Mouse (Mus musculus): ENCODE results near the gene Mex3a. TPM values are rescaled to one million over a fixed set of nuclear protein-coding genes. Genes with fewer than 3 reads are reported as not detected.
A peak's percentile ranks its signal among the peaks of the same experiment; 100 is the strongest.

Gene Mex3a
- polyA plus RNA-seq, 1 experiment from 2014 or later = 7.3 TPM

DNA sequence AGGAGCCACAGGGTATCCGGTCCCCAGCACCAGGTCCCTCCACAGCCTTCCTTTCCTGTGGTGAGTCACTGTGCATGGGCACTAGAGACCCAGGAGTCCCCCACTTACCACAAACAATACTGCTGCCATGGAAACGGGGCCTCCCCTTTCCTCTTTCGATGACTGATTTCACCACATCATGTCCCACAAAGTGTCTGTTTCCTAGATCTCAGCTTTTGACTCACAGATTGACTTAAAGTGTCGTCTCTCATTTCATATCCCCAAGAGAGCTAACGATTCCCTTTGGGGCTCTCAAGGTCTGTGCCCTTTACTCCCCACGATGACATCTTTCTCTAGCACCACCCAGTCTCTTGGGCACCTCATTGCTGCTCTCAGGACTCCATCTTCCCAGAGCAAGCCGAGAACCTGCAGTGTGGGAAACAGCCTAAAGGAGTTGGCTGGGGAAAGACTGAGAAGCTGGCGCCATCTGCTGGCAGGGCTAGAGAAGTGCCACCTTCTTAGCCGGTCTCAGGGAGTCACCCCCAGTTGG is 10.3 kb upstream of the Mex3a start:
- Histone ChIP-seq H3K27ac (ENCODE audit: low read length) (no peak overlapping the region), H3K9me3 (ENCODE audit: control insufficient read depth, low read length) (no peaks in the 10 kb centered on the region), H3K4me3 (ENCODE audit: low read length) (no peak overlapping the region), H3K4me2 (ENCODE audit: low read depth, low read length) (no peak overlapping the region), H3K9ac (ENCODE audit: low read depth, low read length) (no peak overlapping the region), H3K4me1 (ENCODE audit: control insufficient read depth, insufficient read depth, low read length) (peaks cover 6% of the 10 kb centered on the region; the same call in 1 of the 2 replicates), H3K27me3 (replicated peaks; ENCODE audit: control insufficient read depth, insufficient read depth, low read length) (no peaks in the 10 kb centered on the region), H3K36me3 (ENCODE audit: control insufficient read depth, insufficient read depth, low read length) (peaks cover 3% of the 10 kb centered on the region; the same call in 1 of the 2 replicates)
- ATAC-seq = peak; percentile 17
- 29% methylated on average over 9 of the region's 9 CpGs for WGBS

DNA sequence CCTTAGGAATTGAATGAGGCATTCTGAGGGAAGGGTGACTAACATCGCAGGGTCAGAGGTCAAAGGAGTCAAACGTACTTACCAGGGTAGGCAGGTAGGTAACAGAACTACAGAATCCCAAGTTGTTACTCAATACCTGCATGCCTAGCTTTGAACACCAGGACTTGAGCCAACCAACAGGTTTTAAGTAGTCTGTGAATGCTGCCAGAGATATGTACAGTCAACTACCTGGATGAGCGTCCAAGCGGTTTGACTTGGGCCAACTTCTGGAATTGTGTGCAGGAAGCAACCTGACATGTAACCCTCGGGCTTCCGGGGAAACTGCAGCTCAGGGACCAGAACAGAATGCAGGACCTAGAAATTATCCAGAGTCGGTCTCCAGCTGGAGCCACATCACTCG is 9.2 kb upstream of the Mex3a start:
- H3K27me3 ChIP-seq (replicated peaks; ENCODE audit: control insufficient read depth, insufficient read depth, low read length) = no peaks in the 10 kb centered on the region
- H3K9ac ChIP-seq (ENCODE audit: low read depth, low read length) = no peak overlapping the region
- H3K4me2 ChIP-seq (ENCODE audit: low read depth, low read length) = no peak overlapping the region
- no peak for ATAC-seq
- no peaks in the 10 kb centered on the region for H3K9me3 ChIP-seq (ENCODE audit: control insufficient read depth, low read length)
- peaks cover 12% of the 10 kb centered on the region for H3K4me1 ChIP-seq (ENCODE audit: control insufficient read depth, insufficient read depth, low read length)
- WGBS = 82% methylated on average over 8 of the region's 8 CpGs
- no peak overlapping the region for H3K4me3 ChIP-seq (ENCODE audit: low read length)
- no peak overlapping the region for H3K27ac ChIP-seq (ENCODE audit: low read length)
- peaks cover 3% of the 10 kb centered on the region; the same call in 1 of the 2 replicates for H3K36me3 ChIP-seq (ENCODE audit: control insufficient read depth, insufficient read depth, low read length)

DNA sequence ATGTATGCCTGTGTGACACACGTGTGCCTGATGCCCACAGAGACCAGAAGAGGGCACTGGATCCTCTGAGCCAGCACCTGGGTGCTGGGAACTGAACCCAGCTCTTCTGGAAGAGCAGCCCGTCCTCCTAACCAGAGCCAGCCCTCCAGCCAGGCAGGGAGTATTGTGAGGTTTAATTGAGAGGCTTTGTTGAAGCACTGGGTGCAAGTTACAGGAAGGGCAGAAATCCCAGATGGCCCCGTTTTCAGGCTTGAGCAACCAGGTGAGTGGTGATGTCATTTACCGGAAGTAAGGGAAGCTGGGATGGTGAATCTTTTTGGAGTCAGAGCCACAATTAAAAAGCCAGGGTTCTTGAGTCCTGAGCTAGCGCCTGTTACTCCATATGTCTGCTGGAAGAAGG is 7.2 kb upstream of the Mex3a start:
- Histone ChIP-seq H3K27me3 (replicated peaks; ENCODE audit: control insufficient read depth, insufficient read depth, low read length) (no peaks in the 10 kb centered on the region), H3K9ac (ENCODE audit: low read depth, low read length) (no peak overlapping the region), H3K4me1 (ENCODE audit: control insufficient read depth, insufficient read depth, low read length) (peaks cover 23% of the 10 kb centered on the region), H3K27ac (ENCODE audit: low read length) (no peak overlapping the region), H3K4me3 (ENCODE audit: low read length) (no peak overlapping the region), H3K4me2 (ENCODE audit: low read depth, low read length) (no peak overlapping the region), H3K9me3 (ENCODE audit: control insufficient read depth, low read length) (no peaks in the 10 kb centered on the region), H3K36me3 (ENCODE audit: control insufficient read depth, insufficient read depth, low read length) (peaks cover 3% of the 10 kb centered on the region; the same call in 1 of the 2 replicates)
- ATAC-seq = no peak
- WGBS = 87% methylated on average over 5 of the region's 5 CpGs

GRCm38 (mm10) chr3:88526157-88527131 is 5.8 kb upstream of the Mex3a start:
- peaks cover 30% of the 10 kb centered on the region for H3K4me1 ChIP-seq (ENCODE audit: control insufficient read depth, insufficient read depth, low read length)

DNA sequence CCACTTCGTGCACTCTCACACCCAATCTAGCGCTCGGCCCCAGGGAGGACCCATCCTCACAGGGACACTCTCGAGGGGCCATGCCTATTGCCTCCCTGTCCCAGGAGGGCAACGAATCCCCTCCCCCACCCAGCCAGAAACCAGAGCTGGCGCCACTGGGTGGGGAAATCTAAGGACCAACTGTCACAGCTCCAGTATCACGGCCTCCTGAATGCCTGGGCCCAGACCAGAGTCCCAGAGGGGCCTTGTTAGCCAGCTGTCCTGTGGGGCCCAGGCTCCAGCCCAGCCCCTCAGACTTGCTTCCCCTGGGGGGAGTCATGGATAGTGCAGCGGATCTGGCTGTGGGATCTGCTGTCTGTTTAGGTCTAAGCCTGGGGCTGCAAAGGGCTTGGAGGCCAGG is 4.6 kb upstream of the Mex3a start:
- Histone ChIP-seq H3K4me3 (ENCODE audit: low read length) (no peak overlapping the region), H3K4me1 (ENCODE audit: control insufficient read depth, insufficient read depth, low read length) (peaks cover 30% of the 10 kb centered on the region), H3K36me3 (ENCODE audit: control insufficient read depth, insufficient read depth, low read length) (peaks cover 3% of the 10 kb centered on the region; the same call in 1 of the 2 replicates), H3K4me2 (ENCODE audit: low read depth, low read length) (no peak overlapping the region), H3K27me3 (replicated peaks; ENCODE audit: control insufficient read depth, insufficient read depth, low read length) (no peaks in the 10 kb centered on the region), H3K9ac (ENCODE audit: low read depth, low read length) (peak overlapping the region; percentile 47), H3K9me3 (ENCODE audit: control insufficient read depth, low read length) (no peaks in the 10 kb centered on the region), H3K27ac (ENCODE audit: low read length) (no peak overlapping the region)
- WGBS = 45% methylated on average over 8 of the region's 8 CpGs
- ATAC-seq = no peak

More at GRCm38 (mm10) chr3:88526157-88527131, 5.8 kb upstream of the Mex3a start:
- Histone ChIP-seq H3K27ac (ENCODE audit: low read length) (no peak overlapping the region), H3K4me3 (ENCODE audit: low read length) (no peak overlapping the region), H3K36me3 (ENCODE audit: control insufficient read depth, insufficient read depth, low read length) (peaks cover 3% of the 10 kb centered on the region; the same call in 1 of the 2 replicates), H3K9me3 (ENCODE audit: control insufficient read depth, low read length) (no peaks in the 10 kb centered on the region), H3K9ac (ENCODE audit: low read depth, low read length) (no peak overlapping the region), H3K4me2 (ENCODE audit: low read depth, low read length) (0 out of 2 replicates have a peak overlapping the region, but pooled peaks have one; percentile 0), H3K27me3 (replicated peaks; ENCODE audit: control insufficient read depth, insufficient read depth, low read length) (no peaks in the 10 kb centered on the region)
- WGBS = 34% methylated on average over 17 of the region's 17 CpGs
- peak; percentile 69 for ATAC-seq

GRCm38 (mm10) chr3:88528646-88529045 is 3.5 kb upstream of the Mex3a start:
- no peak overlapping the region for H3K4me3 ChIP-seq (ENCODE audit: low read length)
- no peak for ATAC-seq
- 79% methylated on average over 11 of the region's 11 CpGs for WGBS
- peaks cover 3% of the 10 kb centered on the region; the same call in 1 of the 2 replicates for H3K36me3 ChIP-seq (ENCODE audit: control insufficient read depth, insufficient read depth, low read length)
- no peaks in the 10 kb centered on the region for H3K9me3 ChIP-seq (ENCODE audit: control insufficient read depth, low read length)
- H3K4me2 ChIP-seq (ENCODE audit: low read depth, low read length) = no peak overlapping the region
- H3K27ac ChIP-seq (ENCODE audit: low read length) = no peak overlapping the region
- no peak overlapping the region for H3K9ac ChIP-seq (ENCODE audit: low read depth, low read length)
- no peaks in the 10 kb centered on the region for H3K27me3 ChIP-seq (replicated peaks; ENCODE audit: control insufficient read depth, insufficient read depth, low read length)
- H3K4me1 ChIP-seq (ENCODE audit: control insufficient read depth, insufficient read depth, low read length) = peaks cover 36% of the 10 kb centered on the region

DNA sequence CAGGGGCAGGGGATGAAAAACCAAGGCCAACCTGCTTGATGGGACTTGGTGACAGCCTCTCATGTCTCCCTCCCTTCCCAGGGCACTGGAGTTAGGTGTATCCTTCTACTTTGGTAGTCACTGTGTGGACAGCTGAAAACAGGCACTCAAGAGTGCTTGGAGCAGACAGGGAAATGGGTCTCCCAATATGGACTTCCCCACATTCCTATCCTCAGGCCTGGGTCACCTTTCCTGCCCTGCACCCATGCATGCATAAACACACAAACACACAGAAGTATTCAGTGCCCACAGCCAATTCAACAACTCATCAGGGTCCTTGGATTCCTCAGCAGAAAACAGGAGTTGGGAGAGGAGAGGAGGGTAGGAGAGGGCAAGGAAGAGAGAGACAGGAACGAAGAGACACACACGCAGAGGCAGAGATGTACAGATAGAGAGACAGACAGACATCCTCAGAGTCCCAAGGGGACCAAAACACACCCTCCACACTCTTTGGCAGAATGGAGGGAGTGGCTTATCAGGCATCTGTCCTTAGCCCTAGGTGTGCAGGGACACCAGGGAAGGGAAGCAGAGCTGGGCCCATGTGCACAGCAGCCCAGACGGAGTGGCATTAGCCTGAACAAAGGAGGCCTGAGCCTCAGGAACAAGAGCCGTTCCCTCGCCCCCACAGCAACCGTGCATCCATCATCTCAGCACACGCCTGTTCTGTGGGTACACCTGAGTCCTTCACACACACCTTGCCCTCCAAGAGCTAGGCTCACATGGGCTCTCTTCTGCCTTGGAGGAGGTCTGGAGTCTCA is 2.8 kb upstream of the Mex3a start:
- ATAC-seq = no peak
- Histone ChIP-seq H3K4me1 (ENCODE audit: control insufficient read depth, insufficient read depth, low read length) (peaks cover 43% of the 10 kb centered on the region), H3K27ac (ENCODE audit: low read length) (no peak overlapping the region), H3K4me3 (ENCODE audit: low read length) (peak overlapping the region; percentile 85), H3K9ac (ENCODE audit: low read depth, low read length) (peak overlapping the region; percentile 35), H3K36me3 (ENCODE audit: control insufficient read depth, insufficient read depth, low read length) (peaks cover 2% of the 10 kb centered on the region; the same call in 1 of the 2 replicates), H3K27me3 (replicated peaks; ENCODE audit: control insufficient read depth, insufficient read depth, low read length) (no peaks in the 10 kb centered on the region), H3K9me3 (ENCODE audit: control insufficient read depth, low read length) (no peaks in the 10 kb centered on the region), H3K4me2 (ENCODE audit: low read depth, low read length) (peak overlapping the region; percentile 88)
- 52% methylated on average over 7 of the region's 7 CpGs for WGBS

DNA sequence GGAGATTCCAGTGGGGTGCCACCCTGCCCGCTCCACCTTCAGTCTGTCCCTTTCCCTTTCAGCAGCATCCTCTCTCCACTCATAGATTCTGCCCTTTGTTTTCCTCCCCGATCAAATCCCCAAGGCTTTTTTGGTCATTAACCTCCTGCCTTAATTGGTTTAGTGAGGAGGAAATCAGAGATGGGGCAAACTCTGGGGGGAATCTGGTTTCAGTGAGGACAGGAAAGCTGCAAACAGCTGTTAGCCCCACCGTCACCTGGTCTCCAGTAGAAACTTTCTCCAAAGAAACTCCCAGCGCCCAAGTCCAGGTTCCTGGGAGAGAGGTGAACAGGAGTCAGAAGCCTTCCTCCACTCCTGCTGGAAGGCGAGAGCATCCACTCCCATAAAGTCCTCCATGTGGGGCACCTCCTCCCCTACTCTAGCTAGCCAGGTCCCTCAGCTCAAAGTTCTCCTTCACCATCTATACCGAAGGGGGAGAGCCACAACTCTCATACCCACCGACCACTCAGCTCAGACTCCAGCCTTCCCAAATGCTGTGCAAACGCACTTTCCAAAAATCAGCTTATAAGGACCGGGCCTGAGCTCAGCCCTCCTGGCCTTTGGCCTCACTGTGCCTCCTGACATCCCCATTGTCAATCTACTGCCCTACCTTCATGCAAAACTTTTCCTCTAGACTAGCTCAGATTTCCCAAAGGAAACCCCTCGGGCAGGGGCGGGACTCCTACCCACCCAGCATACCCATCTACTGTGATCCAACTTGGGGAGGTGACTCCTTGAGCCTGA is 1.9 kb upstream of the Mex3a start:
- Histone ChIP-seq H3K4me3 (ENCODE audit: low read length) (peak overlapping the region; percentile 85), H3K27ac (ENCODE audit: low read length) (peak overlapping the region; percentile 26; the same call in 1 of the 2 replicates), H3K9ac (ENCODE audit: low read depth, low read length) (peak overlapping the region; percentile 94), H3K4me2 (ENCODE audit: low read depth, low read length) (peak overlapping the region; percentile 88), H3K27me3 (replicated peaks; ENCODE audit: control insufficient read depth, insufficient read depth, low read length) (no peaks in the 10 kb centered on the region), H3K4me1 (ENCODE audit: control insufficient read depth, insufficient read depth, low read length) (peaks cover 52% of the 10 kb centered on the region), H3K36me3 (ENCODE audit: control insufficient read depth, insufficient read depth, low read length) (no peaks in the 10 kb centered on the region), H3K9me3 (ENCODE audit: control insufficient read depth, low read length) (no peaks in the 10 kb centered on the region)
- 18% methylated on average over 11 of the region's 11 CpGs for WGBS
- no peak for ATAC-seq
